Mouse (Mus musculus): ENCODE data around the gene Kcnma1. TPM values are rescaled to one million over a fixed set of nuclear protein-coding genes. Genes with fewer than 3 reads are reported as not detected.

Kcnma1 gene
- polyA plus RNA-seq, 1 experiment from 2014 or later = 9.0 TPM

GRCm38 (mm10) chr14:23748011-23748410, 266.3 kb downstream of the Kcnma1 start:
- WGBS = 89% methylated on average over 2 of the region's 2 CpGs
- Histone ChIP-seq H3K27ac (replicated peaks) (no peak overlapping the region), H3K4me3 (no peak overlapping the region), H3K4me1 (no peaks in the 10 kb centered on the region), H3K9ac (replicated peaks) (no peak overlapping the region), H3K36me3 (no peaks in the 10 kb centered on the region), H3K4me2 (replicated peaks) (no peak overlapping the region), H3K27me3 (no peaks in the 10 kb centered on the region), H3K9me3 (no peaks in the 10 kb centered on the region)
- no peak for ATAC-seq (replicated peaks)

GRCm38 (mm10) chr14:23746976-23747375, 267.3 kb downstream of the Kcnma1 start:
- no peaks in the 10 kb centered on the region for H3K27me3 ChIP-seq
- no peaks in the 10 kb centered on the region for H3K36me3 ChIP-seq

GRCm38 (mm10) chr14:23741531-23741930, 272.8 kb downstream of the Kcnma1 start:
- no peaks in the 10 kb centered on the region for H3K27me3 ChIP-seq
- H3K4me1 ChIP-seq = no peaks in the 10 kb centered on the region
- ATAC-seq (replicated peaks) = no peak
- H3K27ac ChIP-seq (replicated peaks) = no peak overlapping the region
- no peaks in the 10 kb centered on the region for H3K36me3 ChIP-seq
- H3K9ac ChIP-seq (replicated peaks) = no peak overlapping the region
- H3K9me3 ChIP-seq = no peaks in the 10 kb centered on the region
- H3K4me3 ChIP-seq = no peak overlapping the region
- H3K4me2 ChIP-seq (replicated peaks) = no peak overlapping the region

More at GRCm38 (mm10) chr14:23746976-23747375, 267.3 kb downstream of the Kcnma1 start:
- no peaks in the 10 kb centered on the region for H3K9me3 ChIP-seq
- no peak overlapping the region for H3K27ac ChIP-seq (replicated peaks)
- ATAC-seq (replicated peaks) = no peak
- no peak overlapping the region for H3K4me2 ChIP-seq (replicated peaks)
- no peak overlapping the region for H3K9ac ChIP-seq (replicated peaks)
- no peaks in the 10 kb centered on the region for H3K4me1 ChIP-seq
- 91% methylated on average over 4 of the region's 4 CpGs for WGBS
- H3K4me3 ChIP-seq = no peak overlapping the region

- H3K36me3 ChIP-seq = no peaks in the 10 kb centered on the region
- WGBS = 96% methylated on average over 3 of the region's 3 CpGs
Observed at GRCm38 (mm10) chr14:23734200-23734599, 280.1 kb downstream of the Kcnma1 start.

GRCm38 (mm10) chr14:23729377-23729776, 284.9 kb downstream of the Kcnma1 start:
- H3K4me2 ChIP-seq (replicated peaks) = no peak overlapping the region
- H3K27ac ChIP-seq (replicated peaks) = no peak overlapping the region
- no peak overlapping the region for H3K9ac ChIP-seq (replicated peaks)
- no peak overlapping the region for H3K4me3 ChIP-seq
- H3K36me3 ChIP-seq = no peaks in the 10 kb centered on the region
- no peak for ATAC-seq (replicated peaks)
- no peaks in the 10 kb centered on the region for H3K9me3 ChIP-seq
- no peaks in the 10 kb centered on the region for H3K27me3 ChIP-seq
- WGBS = 56% methylated on average over 2 of the region's 2 CpGs
- H3K4me1 ChIP-seq = 0 out of 2 replicates have a peak, but pooled peaks cover under 1% of the 10 kb centered on the region

More at GRCm38 (mm10) chr14:23734200-23734599, 280.1 kb downstream of the Kcnma1 start:
- H3K9me3 ChIP-seq = no peaks in the 10 kb centered on the region
- no peak for ATAC-seq (replicated peaks)
- H3K4me1 ChIP-seq = no peaks in the 10 kb centered on the region
- no peaks in the 10 kb centered on the region for H3K27me3 ChIP-seq
- H3K4me2 ChIP-seq (replicated peaks) = no peak overlapping the region
- no peak overlapping the region for H3K9ac ChIP-seq (replicated peaks)
- H3K27ac ChIP-seq (replicated peaks) = no peak overlapping the region
- H3K4me3 ChIP-seq = no peak overlapping the region

- no peak overlapping the region for H3K9ac ChIP-seq (replicated peaks)
- H3K4me1 ChIP-seq = peaks cover 9% of the 10 kb centered on the region
- 0 out of 2 replicates have a peak, but pooled peaks have one; percentile 61 for ATAC-seq (replicated peaks)
- no peaks in the 10 kb centered on the region for H3K36me3 ChIP-seq
- H3K27ac ChIP-seq (replicated peaks) = no peak overlapping the region
- H3K27me3 ChIP-seq = no peaks in the 10 kb centered on the region
- WGBS = 32% methylated on average over 7 of the region's 7 CpGs
- no peaks in the 10 kb centered on the region for H3K9me3 ChIP-seq
- H3K4me3 ChIP-seq = no peak overlapping the region
- no peak overlapping the region for H3K4me2 ChIP-seq (replicated peaks)
Observed at GRCm38 (mm10) chr14:23723701-23724430, 290.4 kb downstream of the Kcnma1 start.

GRCm38 (mm10) chr14:23719246-23719645, 295.0 kb downstream of the Kcnma1 start:
- Histone ChIP-seq H3K9ac (replicated peaks) (no peak overlapping the region), H3K27me3 (no peaks in the 10 kb centered on the region), H3K4me1 (peaks cover 7% of the 10 kb centered on the region), H3K27ac (replicated peaks) (no peak overlapping the region), H3K36me3 (no peaks in the 10 kb centered on the region), H3K4me3 (no peak overlapping the region), H3K4me2 (replicated peaks) (no peak overlapping the region), H3K9me3 (no peaks in the 10 kb centered on the region)
- no peak for ATAC-seq (replicated peaks)
- 65% methylated on average over 3 of the region's 3 CpGs for WGBS

- Histone ChIP-seq H3K9ac (replicated peaks) (no peak overlapping the region), H3K4me2 (replicated peaks) (no peak overlapping the region), H3K9me3 (no peaks in the 10 kb centered on the region), H3K36me3 (no peaks in the 10 kb centered on the region), H3K4me1 (peaks cover under 1% of the 10 kb centered on the region), H3K27me3 (no peaks in the 10 kb centered on the region), H3K27ac (replicated peaks) (no peak overlapping the region), H3K4me3 (no peak overlapping the region)
- no peak for ATAC-seq (replicated peaks)
- WGBS = 78% methylated on average over 6 of the region's 6 CpGs
Observed at GRCm38 (mm10) chr14:23718667-23719066, 295.6 kb downstream of the Kcnma1 start.

GRCm38 (mm10) chr14:23714396-23715131, 299.7 kb downstream of the Kcnma1 start:
- no peak overlapping the region for H3K27ac ChIP-seq (replicated peaks)
- no peak overlapping the region for H3K9ac ChIP-seq (replicated peaks)
- no peak overlapping the region for H3K4me2 ChIP-seq (replicated peaks)
- no peak for ATAC-seq (replicated peaks)
- no peaks in the 10 kb centered on the region for H3K36me3 ChIP-seq
- WGBS = 80% methylated on average over 7 of the region's 7 CpGs
- no peak overlapping the region for H3K4me3 ChIP-seq
- no peaks in the 10 kb centered on the region for H3K27me3 ChIP-seq
- peaks cover 6% of the 10 kb centered on the region; the same call in 1 of the 2 replicates for H3K4me1 ChIP-seq
- no peaks in the 10 kb centered on the region for H3K9me3 ChIP-seq

GRCm38 (mm10) chr14:23712891-23713290, 301.4 kb downstream of the Kcnma1 start:
- Histone ChIP-seq H3K36me3 (no peaks in the 10 kb centered on the region), H3K9me3 (no peaks in the 10 kb centered on the region), H3K4me1 (peaks cover 6% of the 10 kb centered on the region; the same call in 1 of the 2 replicates), H3K27ac (replicated peaks) (no peak overlapping the region), H3K27me3 (no peaks in the 10 kb centered on the region), H3K4me2 (replicated peaks) (no peak overlapping the region), H3K9ac (replicated peaks) (no peak overlapping the region), H3K4me3 (no peak overlapping the region)
- ATAC-seq (replicated peaks) = no peak
- 85% methylated on average over 5 of the region's 5 CpGs for WGBS

- H3K4me2 ChIP-seq (replicated peaks) = no peak overlapping the region
- ATAC-seq (replicated peaks) = no peak
- no peak overlapping the region for H3K9ac ChIP-seq (replicated peaks)
- H3K27ac ChIP-seq (replicated peaks) = peak overlapping the region; percentile 11; the same call in 1 of the 2 replicates
- peaks cover 6% of the 10 kb centered on the region; the same call in 1 of the 2 replicates for H3K4me1 ChIP-seq
- 67% methylated on average over 7 of the region's 7 CpGs for WGBS
- H3K9me3 ChIP-seq = no peaks in the 10 kb centered on the region
- no peak overlapping the region for H3K4me3 ChIP-seq
- no peaks in the 10 kb centered on the region for H3K36me3 ChIP-seq
- H3K27me3 ChIP-seq = no peaks in the 10 kb centered on the region
Observed at GRCm38 (mm10) chr14:23710954-23711353, 303.3 kb downstream of the Kcnma1 start.

GRCm38 (mm10) chr14:23706837-23707236, 307.5 kb downstream of the Kcnma1 start:
- WGBS = 86% methylated on average over 10 of the region's 10 CpGs
- Histone ChIP-seq H3K9me3 (no peaks in the 10 kb centered on the region), H3K4me3 (no peak overlapping the region), H3K36me3 (no peaks in the 10 kb centered on the region), H3K9ac (replicated peaks) (no peak overlapping the region), H3K4me2 (replicated peaks) (no peak overlapping the region), H3K4me1 (peaks cover 6% of the 10 kb centered on the region; the same call in 1 of the 2 replicates), H3K27me3 (no peaks in the 10 kb centered on the region), H3K27ac (replicated peaks) (no peak overlapping the region)
- no peak for ATAC-seq (replicated peaks)

Data from forebrain, embryonic 15.5 days (tissue).